ENCODE assay signal across 25 mouse cellular contexts in genomic region chr5:66323131-66323530, GRCm38 (mm10).
DNase-seq lines count a peak whose midpoint lies in the region; ATAC-seq and TF ChIP-seq lines count a peak whose summit lies in the region.
"Had no signal": no experiment of that assay in that cellular context is flagged by ENCODE, and none has a peak within 500 bp of the region (broad histone marks: within the 10 kb centered on the region; RNA-seq: fewer than 3 reads in every experiment).

No protein-coding gene starts in this region.

- TF ChIP-seq POLR2A in heart, adult 2 months (IDR thresholded peaks at IDR 0.05; ENCODE audit: insufficient read depth, low read depth, low read length) = no peak
- no peak for TF ChIP-seq POLR2A in kidney, adult 2 months (IDR thresholded peaks at IDR 0.05; ENCODE audit: low read depth, low read length)
- TF ChIP-seq POLR2A in thymus, adult 2 months (IDR thresholded peaks at IDR 0.05; ENCODE audit: control insufficient read depth, extremely low read depth, insufficient read depth, low read length, poor library complexity) = no peak

- H3K27ac ChIP-seq in heart, adult 2 months = peak overlapping the region; percentile 86
- H3K27ac ChIP-seq in heart, embryonic 15.5 days = peak overlapping the region; percentile 92
- no peak overlapping the region for H3K27ac ChIP-seq in kidney, adult 2 months (ENCODE audit: insufficient read depth, low read depth, low read length)
- no peak overlapping the region for H3K27ac ChIP-seq in thymus, adult 2 months (ENCODE audit: control insufficient read depth, insufficient read depth, low read length)
- H3K27ac ChIP-seq: embryonic facial prominence, embryonic 10.5 days; forebrain, embryonic 15.5 days; hindbrain, embryonic 12.5 days; limb, embryonic 15.5 days; liver, embryonic 14.5 days; midbrain, embryonic 10.5 days; neural tube, embryonic 13.5 days had no signal

- H3K4me2 ChIP-seq in heart, embryonic 15.5 days = peak overlapping the region; percentile 55
- H3K4me2 ChIP-seq: forebrain, embryonic 15.5 days; hindbrain, embryonic 12.5 days; limb, embryonic 15.5 days; lung, embryonic 14.5 days; neural tube, embryonic 13.5 days had no signal

- intact Hi-C loops in heart, adult 2 months (cut with DNase I) = loop anchor here (5.0 kb wide), 1 partner anchor 44 kb away; no protein-coding TSS in a partner anchor

- H3K4me1 ChIP-seq in heart, adult 2 months (ENCODE audit: control insufficient read depth, insufficient read depth, low read length) = peaks cover 9% of the 10 kb centered on the region; the same call in 1 of the 2 replicates
- peaks cover 41% of the 10 kb centered on the region for H3K4me1 ChIP-seq in heart, embryonic 15.5 days (replicated peaks)
- no peaks in the 10 kb centered on the region for H3K4me1 ChIP-seq in kidney, adult 2 months (ENCODE audit: control insufficient read depth, insufficient read depth, low read length)
- peaks cover 4% of the 10 kb centered on the region for H3K4me1 ChIP-seq in thymus, adult 2 months (replicated peaks; ENCODE audit: control insufficient read depth, insufficient read depth, low read length)

- no peaks in the 10 kb centered on the region for H3K36me3 ChIP-seq in heart, adult 2 months (ENCODE audit: control insufficient read depth, insufficient read depth, low read length)
- no peaks in the 10 kb centered on the region for H3K36me3 ChIP-seq in heart, embryonic 15.5 days
- H3K36me3 ChIP-seq in kidney, adult 2 months (ENCODE audit: control insufficient read depth, insufficient read depth, low read length) = no peaks in the 10 kb centered on the region
- no peaks in the 10 kb centered on the region for H3K36me3 ChIP-seq in thymus, adult 2 months (ENCODE audit: control insufficient read depth, insufficient read depth, low read length)
- H3K36me3 ChIP-seq: forebrain, embryonic 15.5 days; hindbrain, embryonic 12.5 days; limb, embryonic 15.5 days; midbrain, embryonic 10.5 days had no signal

- DNase-seq in heart, adult 2 months = peak in 1 of 2 experiments; percentile 13
- DNase-seq in heart, postnatal 4 days = no peak
- DNase-seq in heart, adult 8-10 months (ENCODE audit: low spot score) = no peak
- peak; percentile 31 for DNase-seq in induced T-regulatory cell, adult 2 months (ENCODE audit: low read depth)
- no peak for DNase-seq in kidney, adult 2 months
- DNase-seq in thymus, adult 2 months = no peak
- DNase-seq: adrenal gland, postnatal 36 days; cerebellum, adult 11 months; cerebellum, adult 9-11 months; kidney, adult 11 months; left cerebral cortex, postnatal 4 days; lung, embryonic 14.5 days; thymus, adult 18-20 months; thymus, postnatal 4 days had no signal

- no peak for TF ChIP-seq CTCF in heart, adult 2 months (IDR thresholded peaks at IDR 0.05)
- TF ChIP-seq CTCF in kidney, adult 2 months (conservative IDR thresholded peaks at IDR 0.05; ENCODE audit: insufficient read depth, insufficient read length, low read depth, low read length) = no peak
- TF ChIP-seq CTCF in thymus, adult 2 months (IDR thresholded peaks at IDR 0.05; ENCODE audit: borderline replicate concordance, control insufficient read depth, extremely low read depth, insufficient read depth, low read length, poor library complexity) = no peak

- no peaks in the 10 kb centered on the region for H3K9me3 ChIP-seq in heart, embryonic 15.5 days (replicated peaks)
- H3K9me3 ChIP-seq: embryonic facial prominence, embryonic 10.5 days; forebrain, embryonic 15.5 days; hindbrain, embryonic 12.5 days; limb, embryonic 15.5 days; midbrain, embryonic 10.5 days; neural tube, embryonic 13.5 days had no signal

- peak overlapping the region; percentile 37; the same call in 1 of the 2 replicates for H3K4me3 ChIP-seq in heart, adult 2 months
- peak overlapping the region; percentile 33 for H3K4me3 ChIP-seq in heart, embryonic 15.5 days
- no peak overlapping the region for H3K4me3 ChIP-seq in kidney, adult 2 months (ENCODE audit: insufficient read depth, low read depth, low read length)
- H3K4me3 ChIP-seq in thymus, adult 2 months (ENCODE audit: control insufficient read depth, insufficient read depth, low read length) = no peak overlapping the region
- H3K4me3 ChIP-seq: embryonic facial prominence, embryonic 10.5 days; forebrain, embryonic 15.5 days; hindbrain, embryonic 12.5 days; limb, embryonic 15.5 days; midbrain, embryonic 10.5 days; myocyte; neural tube, embryonic 13.5 days had no signal

- peak overlapping the region; percentile 40 for H3K9ac ChIP-seq in heart, adult 2 months (ENCODE audit: low read depth, low read length)
- no peak overlapping the region for H3K9ac ChIP-seq in heart, embryonic 15.5 days
- H3K9ac ChIP-seq: forebrain, embryonic 15.5 days; hindbrain, embryonic 12.5 days; limb, embryonic 15.5 days; liver, embryonic 14.5 days; lung, embryonic 14.5 days; neural tube, embryonic 13.5 days had no signal

- no peaks in the 10 kb centered on the region for H3K27me3 ChIP-seq in heart, adult 2 months (ENCODE audit: control insufficient read depth, insufficient read depth, low read length)
- no peaks in the 10 kb centered on the region for H3K27me3 ChIP-seq in heart, embryonic 15.5 days
- no peaks in the 10 kb centered on the region for H3K27me3 ChIP-seq in kidney, adult 2 months (replicated peaks; ENCODE audit: control insufficient read depth, insufficient read depth, low read length)
- no peaks in the 10 kb centered on the region for H3K27me3 ChIP-seq in thymus, adult 2 months (ENCODE audit: control insufficient read depth, insufficient read depth, low read length)
- H3K27me3 ChIP-seq: forebrain, embryonic 15.5 days; hindbrain, embryonic 12.5 days; limb, embryonic 15.5 days; neural tube, embryonic 13.5 days; Patski had no signal

- TF ChIP-seq EP300 in heart, adult 2 months (IDR thresholded peaks at IDR 0.05; ENCODE audit: insufficient read depth, low read depth, low read length) = no peak

- H3K79me2 ChIP-seq in heart, adult 2 months (replicated peaks; ENCODE audit: control insufficient read depth, insufficient read depth, low read length) = no peaks in the 10 kb centered on the region

- no peak for ATAC-seq in heart, embryonic 15.5 days (replicated peaks; ENCODE audit: insufficient number of reproducible peaks, insufficient read depth, low FRiP score, low read depth)
- ATAC-seq: forebrain, embryonic 15.5 days; midbrain, embryonic 16.5 days; Patski had no signal

- 28% methylated on average over 4 of the region's 4 CpGs for WGBS in heart, adult 2 months
- WGBS in heart, embryonic 15.5 days = 51% methylated on average over 4 of the region's 4 CpGs
- 67% methylated on average over 4 of the region's 4 CpGs for WGBS in kidney, adult 2 months
- WGBS in thymus, adult 2 months = 19% methylated on average over 4 of the region's 4 CpGs

Comparison
In these comparisons a context has a peak if more than half of its experiments do, and no peak if none do; other contexts are left out.
1. H3K27ac ChIP-seq: peak in heart, adult 2 months (single experiment) and heart, embryonic 15.5 days (single experiment); none in kidney, adult 2 months (single experiment) and thymus, adult 2 months (single experiment).
2. H3K4me3 ChIP-seq: peak in heart, adult 2 months (single experiment) and heart, embryonic 15.5 days (single experiment); none in kidney, adult 2 months (single experiment) and thymus, adult 2 months (single experiment).